Mouse (Mus musculus) retina, adult 2 months (tissue): ENCODE data around the gene Fgf8.

Source experiments
- DNase-seq: peaks from one replicate; pipeline ENCODE4 v3.0.0-alpha.2; 2012; ENCODE audit warnings: low read depth, low spot score

Gene Fgf8

DNA sequence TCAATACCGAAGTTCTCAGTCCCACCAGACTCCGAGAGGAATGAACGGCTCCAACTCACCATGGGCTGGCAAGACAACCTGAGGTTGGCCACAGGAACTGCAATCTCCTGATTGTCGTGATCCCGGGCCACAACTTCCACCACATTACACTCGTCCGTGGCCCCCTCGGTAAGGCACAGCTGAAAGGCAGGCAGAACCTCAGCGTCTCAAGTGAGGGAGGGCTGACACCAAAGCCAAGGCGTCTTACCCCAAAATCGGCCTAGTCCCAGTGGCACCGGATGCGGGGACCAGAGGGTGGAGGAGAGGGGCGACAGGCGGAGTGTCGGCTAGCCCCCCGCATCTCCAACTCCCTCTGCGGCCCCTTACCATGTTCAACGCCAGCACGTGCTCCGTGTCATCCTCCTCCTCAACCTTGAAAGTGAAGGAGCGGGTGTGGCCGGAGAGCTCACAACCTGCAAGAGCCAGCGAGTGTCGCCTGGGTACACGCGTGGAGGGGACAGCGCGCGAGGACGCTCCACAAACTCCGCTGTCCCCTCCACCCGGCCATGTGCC lies 6.1 kb upstream of the Fgf8 start:
- no peak for DNase-seq

DNA sequence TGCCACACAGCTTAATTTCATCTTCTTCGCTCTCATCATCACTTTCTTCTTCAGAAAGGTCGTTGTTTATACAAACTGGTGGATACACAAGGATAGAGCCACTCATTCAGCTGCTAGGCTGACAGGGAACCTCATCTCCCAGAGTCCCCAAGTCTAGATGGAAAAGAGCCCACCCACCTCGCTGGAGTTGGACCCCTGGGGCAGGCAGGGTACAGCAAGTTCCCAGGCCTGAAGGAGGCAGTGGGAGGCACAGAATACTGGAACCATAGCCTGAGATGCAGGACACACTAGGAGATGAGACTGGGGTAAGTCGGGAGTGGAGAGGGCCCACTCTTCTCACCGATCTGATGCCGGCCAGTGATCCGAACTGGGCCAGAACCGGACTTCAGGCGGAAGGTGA lies 5.5 kb upstream of the Fgf8 start:
- no peak for DNase-seq

DNA sequence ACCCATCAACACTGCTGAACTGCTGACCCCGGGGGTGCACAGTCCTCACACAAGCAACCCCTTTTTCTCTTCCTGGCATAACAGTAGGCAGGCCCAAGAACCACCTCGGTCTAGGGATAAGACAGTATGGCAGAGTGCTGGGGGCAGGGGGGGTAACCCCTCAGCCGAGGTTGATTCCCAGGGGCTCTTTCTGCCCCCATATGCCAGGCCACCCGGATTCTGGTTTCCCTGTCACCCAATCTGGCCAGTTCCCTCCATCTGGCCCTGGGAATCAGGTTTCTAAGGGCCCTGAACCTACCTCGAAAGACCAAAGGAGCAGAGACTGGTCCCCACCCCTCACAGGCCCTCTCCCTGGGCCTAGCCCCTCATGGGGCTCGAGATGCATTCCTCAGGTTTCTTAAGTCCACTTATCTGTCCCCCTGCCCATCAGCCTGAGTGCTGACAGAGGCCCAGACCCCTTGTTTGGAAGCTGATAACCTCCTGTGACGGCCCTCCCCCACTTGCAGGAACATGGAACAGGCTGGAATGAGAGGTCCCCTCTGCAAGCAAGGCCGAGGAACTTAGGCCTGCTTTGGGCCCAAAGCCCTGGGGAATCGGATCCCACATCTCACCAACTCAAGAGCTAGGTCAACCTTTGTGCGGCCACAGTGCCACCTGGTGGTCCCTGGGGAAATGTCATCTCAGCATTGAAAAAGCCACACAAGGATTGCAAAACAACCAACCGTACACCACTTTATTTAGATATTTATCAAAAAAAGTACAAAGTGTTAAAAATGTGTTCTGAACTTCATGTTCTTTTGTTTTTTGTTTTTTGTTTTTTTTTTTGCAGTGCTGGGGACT lies 4.5 kb upstream of the Fgf8 start:
- DNase-seq = peak; percentile 61

DNA sequence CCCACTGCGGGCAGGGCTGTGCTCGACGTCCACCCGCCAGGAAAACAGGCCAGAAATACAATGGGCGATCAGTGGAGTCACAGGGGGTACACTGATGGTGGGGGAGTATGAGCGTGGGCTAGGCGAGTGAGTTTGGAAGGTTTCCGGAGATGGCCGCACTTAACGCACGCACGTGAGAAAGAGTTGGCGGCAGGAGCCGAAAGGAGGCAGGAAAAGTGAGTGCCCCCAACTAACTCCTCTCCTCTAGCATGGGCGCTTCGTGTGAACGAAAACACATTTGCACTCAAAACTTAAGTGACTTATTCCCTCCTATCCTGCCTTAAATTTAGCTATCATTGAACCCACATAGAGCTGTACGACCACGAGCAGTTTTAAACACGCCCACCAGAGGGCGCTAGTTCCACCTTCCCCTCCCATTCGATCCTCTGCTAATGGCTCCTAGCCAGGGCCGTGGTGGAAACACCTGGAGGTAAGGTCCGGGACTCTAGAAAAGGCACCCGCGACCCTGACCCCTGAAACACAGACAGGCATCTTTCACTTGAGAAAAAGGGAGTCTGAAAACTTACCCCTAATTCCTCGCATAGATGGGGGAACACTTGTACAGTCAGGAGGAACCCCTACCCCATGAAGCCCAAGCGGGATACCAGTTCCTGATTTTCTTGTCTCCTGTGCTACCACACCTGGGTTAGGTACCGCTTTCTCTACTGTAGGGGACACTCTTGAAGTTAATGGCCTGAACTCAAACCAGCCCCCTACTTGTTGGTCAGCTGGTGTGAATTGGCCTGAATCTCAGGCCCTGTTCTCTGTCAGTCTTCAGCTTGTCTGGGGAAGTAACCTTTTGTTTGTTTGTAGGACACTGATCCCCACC lies 3.7 kb upstream of the Fgf8 start:
- DNase-seq = peak; percentile 48

GRCm38 (mm10) chr19:45745344-45746152 lies 2.8 kb upstream of the Fgf8 start:
- no peak for DNase-seq

DNA sequence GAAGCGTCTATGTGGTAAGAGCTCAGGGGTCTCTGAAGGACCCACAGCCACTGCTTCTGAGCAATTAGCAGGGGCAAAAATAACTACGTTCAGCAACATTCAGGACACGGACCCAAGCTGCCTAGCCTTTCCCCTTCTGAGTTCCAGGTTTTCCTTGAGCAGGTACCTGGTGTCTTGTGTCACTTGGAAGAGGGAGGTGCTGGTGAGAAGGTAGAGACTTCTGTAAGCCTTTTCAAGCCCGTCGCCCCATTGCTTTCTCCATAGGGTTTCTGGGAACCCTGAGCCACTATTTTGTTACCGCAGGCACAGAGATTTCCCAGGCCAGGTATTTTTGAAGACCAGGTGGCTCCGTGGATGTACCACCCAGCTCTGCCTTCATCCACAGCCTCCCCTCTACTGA lies 904 bp upstream of the Fgf8 start:
- no peak for DNase-seq

GRCm38 (mm10) chr19:45742984-45743575 lies 365 bp upstream of the Fgf8 start:
- no peak for DNase-seq

DNA sequence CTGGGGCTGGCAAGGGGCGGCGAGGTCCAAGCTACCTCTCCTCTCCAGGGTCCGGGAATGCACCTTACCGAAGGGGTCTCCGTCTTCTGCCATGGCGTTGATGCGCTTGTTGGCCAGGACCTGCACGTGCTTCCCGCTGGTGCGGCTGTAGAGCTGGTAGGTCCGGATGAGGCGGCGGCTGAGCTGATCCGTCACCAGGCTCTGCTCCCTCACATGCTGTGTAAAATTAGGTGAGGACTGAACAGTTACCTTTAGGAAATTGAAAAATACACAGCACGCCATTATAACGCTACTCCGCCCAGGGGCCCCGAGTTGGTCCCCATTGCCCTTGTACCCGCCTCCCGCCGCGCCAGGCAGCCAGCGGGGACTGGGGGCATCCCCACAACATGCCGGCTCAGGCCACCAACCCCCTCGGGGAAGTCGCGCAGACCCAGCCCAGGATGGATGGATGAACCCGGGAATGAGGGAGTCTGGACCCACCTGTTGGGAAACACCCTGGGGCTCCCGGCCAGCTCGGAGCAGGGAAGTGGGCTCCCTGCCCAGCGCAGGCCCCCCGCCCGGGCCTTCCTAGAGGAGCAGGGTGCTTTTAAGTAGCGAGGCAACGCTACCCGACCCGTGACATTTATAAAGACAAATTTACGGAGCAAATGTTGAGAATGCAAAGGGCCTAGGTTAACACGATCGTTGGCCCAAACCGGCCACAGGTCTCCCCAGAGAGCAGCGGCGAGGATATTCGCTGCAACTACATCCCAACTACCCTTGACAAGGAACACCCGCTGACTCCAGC lies 1.1 kb downstream of the Fgf8 start:
- DNase-seq = no peak

GRCm38 (mm10) chr19:45740817-45741216 lies 1.9 kb downstream of the Fgf8 start:
- no peak for DNase-seq

- no peak for DNase-seq
Observed at GRCm38 (mm10) chr19:45740233-45740632, 2.5 kb downstream of the Fgf8 start.

- no peak for DNase-seq
Observed at GRCm38 (mm10) chr19:45738521-45738920, 4.2 kb downstream of the Fgf8 start.

- no peak for DNase-seq
Observed at GRCm38 (mm10) chr19:45737846-45738484, 4.8 kb downstream of the Fgf8 start.

- DNase-seq = no peak
Observed at GRCm38 (mm10) chr19:45737208-45737845, 5.4 kb downstream of the Fgf8 start.

DNA sequence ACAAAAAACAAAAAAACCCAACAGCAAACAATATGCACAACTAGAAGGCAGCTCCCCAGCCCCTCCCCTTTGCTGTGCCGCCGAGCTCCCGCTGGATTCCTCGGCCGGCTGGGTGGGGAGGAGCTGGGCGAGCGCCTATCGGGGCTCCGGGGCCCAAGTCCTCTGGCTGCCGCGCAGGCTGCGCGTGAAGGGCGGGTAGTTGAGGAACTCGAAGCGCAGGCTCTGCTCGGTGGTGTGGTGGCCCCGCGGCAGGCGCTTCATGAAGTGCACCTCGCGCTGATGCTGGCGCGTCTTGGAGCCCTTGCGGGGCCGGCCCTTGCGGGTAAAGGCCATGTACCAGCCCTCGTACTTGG lies 5.9 kb downstream of the Fgf8 start:
- DNase-seq = no peak

- DNase-seq = no peak
Observed at GRCm38 (mm10) chr19:45736241-45736640, 6.5 kb downstream of the Fgf8 start.

DNA sequence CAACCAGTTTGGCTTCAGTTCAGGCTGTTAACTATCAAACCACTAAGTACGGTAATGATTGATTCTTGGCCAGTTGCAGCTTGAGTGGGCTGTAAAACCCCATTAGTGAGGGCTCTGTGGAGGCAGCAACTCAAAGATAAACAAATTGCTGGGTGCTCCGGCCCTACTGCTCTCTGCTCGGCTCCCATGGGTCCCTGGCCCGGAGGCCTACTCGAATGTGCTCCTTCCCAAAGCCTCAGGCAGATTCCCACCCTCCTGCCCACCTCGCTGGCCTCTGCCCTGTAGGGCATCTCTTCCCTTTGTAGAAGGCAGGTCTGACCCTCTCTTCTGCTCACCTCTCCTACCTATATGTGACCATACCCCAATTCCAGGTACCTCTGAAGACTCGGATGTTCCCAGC lies 8.0 kb downstream of the Fgf8 start:
- no peak for DNase-seq

GRCm38 (mm10) chr19:45734191-45734590 lies 8.5 kb downstream of the Fgf8 start:
- DNase-seq = no peak

DNA sequence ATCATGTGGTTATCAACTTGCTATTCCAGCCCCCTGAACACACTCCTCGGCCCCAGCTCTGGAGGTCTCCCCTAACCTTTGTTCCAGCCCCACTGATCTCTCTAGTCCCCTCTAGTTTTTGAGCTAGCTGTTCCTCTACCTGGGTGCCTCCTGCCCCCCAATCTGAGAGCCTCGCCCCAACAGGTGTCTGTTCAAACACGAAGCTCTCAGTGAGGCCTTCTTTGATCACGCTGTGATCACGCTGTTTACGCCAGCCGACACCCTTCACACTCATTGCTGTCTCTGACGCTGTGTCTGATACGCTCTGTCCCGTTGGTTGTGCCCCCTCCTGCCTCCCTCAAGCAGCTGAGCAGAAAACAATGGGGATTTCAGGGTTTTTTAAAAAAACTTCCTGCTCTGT lies 9.2 kb downstream of the Fgf8 start:
- DNase-seq = no peak

- DNase-seq = no peak
Observed at GRCm38 (mm10) chr19:45731658-45732057, 11.1 kb downstream of the Fgf8 start.

- DNase-seq = no peak
Observed at GRCm38 (mm10) chr19:45730042-45730441, 12.7 kb downstream of the Fgf8 start.
